In the genomic region with DNA sequence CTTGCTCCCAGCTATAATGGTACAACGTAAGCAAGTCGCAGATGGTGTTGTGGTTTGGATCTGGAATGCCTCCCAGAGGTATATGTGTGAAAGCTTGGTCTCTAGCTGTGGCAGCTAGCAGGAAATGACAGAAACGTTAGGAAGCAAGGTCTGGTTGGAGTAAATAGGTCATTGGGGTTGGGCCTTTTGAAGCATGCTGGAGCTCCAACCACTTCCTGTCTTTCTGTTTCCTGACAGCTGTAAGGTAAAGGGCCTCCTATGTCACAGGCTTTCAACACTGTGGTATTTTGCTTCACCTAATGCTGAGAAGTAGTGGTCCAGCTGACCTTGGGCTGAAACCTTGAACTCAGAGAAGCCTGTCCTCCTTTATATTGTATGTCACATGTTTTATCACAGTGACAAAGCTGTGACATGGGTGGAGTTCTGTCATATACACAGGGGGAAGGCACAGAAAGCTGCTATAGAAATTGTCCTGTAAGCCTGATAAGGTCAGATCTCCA, we compare ENCODE assay signal across 10 mouse cellular contexts.
DNase-seq lines count a peak whose midpoint lies in the region; ATAC-seq and TF ChIP-seq lines count a peak whose summit lies in the region.
"Had no signal": no experiment of that assay in that cellular context is flagged by ENCODE, and none has a peak within 500 bp of the region (broad histone marks: within the 10 kb centered on the region; RNA-seq: fewer than 3 reads in every experiment).

No protein-coding gene starts in this region.

- no peak for DNase-seq in kidney, postnatal 4 days
- DNase-seq in Muller cell, postnatal 12 days (ENCODE audit: inconsistent ontology term), result peak; percentile 41
- DNase-seq in liver, postnatal 0 days, result no peak
- DNase-seq in thymus, adult 2 months, result peak; percentile 78
- no peak for DNase-seq in forebrain, embryonic 11.5 days (ENCODE audit: low spot score)
- DNase-seq in gastrocnemius, postnatal 4 days (ENCODE audit: low spot score in 2 of 2), result no peak
- DNase-seq: right cerebral cortex, postnatal 25 days had no signal

- 0 out of 2 replicates have a peak, but pooled peaks have one; percentile 25 for ATAC-seq in kidney, embryonic 15.5 days (replicated peaks; ENCODE audit: low FRiP score)
- peak; percentile 73 for ATAC-seq in liver, postnatal 0 days
- ATAC-seq in forebrain, embryonic 11.5 days (replicated peaks; ENCODE audit: low FRiP score), result no peak
- no peak for ATAC-seq in midbrain, embryonic 13.5 days

- no peaks in the 10 kb centered on the region for H3K36me3 ChIP-seq in kidney, embryonic 15.5 days
- H3K36me3 ChIP-seq in liver, postnatal 0 days (replicated peaks; ENCODE audit: insufficient read depth, low read length), result no peaks in the 10 kb centered on the region
- no peaks in the 10 kb centered on the region for H3K36me3 ChIP-seq in thymus, adult 2 months (ENCODE audit: control insufficient read depth, insufficient read depth, low read length)
- no peaks in the 10 kb centered on the region for H3K36me3 ChIP-seq in forebrain, embryonic 11.5 days (ENCODE audit: control insufficient read depth, insufficient read depth, low read length)
- H3K36me3 ChIP-seq in midbrain, embryonic 13.5 days, result no peaks in the 10 kb centered on the region
- H3K36me3 ChIP-seq: limb, embryonic 15.5 days had no signal

- no peak for TF ChIP-seq CTCF in liver, postnatal 0 days (IDR thresholded peaks at IDR 0.05; ENCODE audit: low read depth)
- TF ChIP-seq CTCF in thymus, adult 2 months (IDR thresholded peaks at IDR 0.05; ENCODE audit: borderline replicate concordance, control insufficient read depth, extremely low read depth, insufficient read depth, low read length, poor library complexity), result no peak

- H3K27ac ChIP-seq in kidney, embryonic 15.5 days, result no peak overlapping the region
- H3K27ac ChIP-seq in liver, postnatal 0 days (ENCODE audit: low read depth), result peak overlapping the region; percentile 62
- peak overlapping the region; percentile 82 for H3K27ac ChIP-seq in thymus, adult 2 months (ENCODE audit: control insufficient read depth, insufficient read depth, low read length)
- H3K27ac ChIP-seq in forebrain, embryonic 11.5 days (ENCODE audit: low read depth, low read length), result no peak overlapping the region
- no peak overlapping the region for H3K27ac ChIP-seq in midbrain, embryonic 13.5 days
- H3K27ac ChIP-seq: limb, embryonic 15.5 days had no signal

- no peaks in the 10 kb centered on the region for H3K9me3 ChIP-seq in kidney, embryonic 15.5 days (replicated peaks)
- no peaks in the 10 kb centered on the region for H3K9me3 ChIP-seq in liver, postnatal 0 days (ENCODE audit: low read length)
- H3K9me3 ChIP-seq in forebrain, embryonic 11.5 days (ENCODE audit: control insufficient read depth, low read length), result no peaks in the 10 kb centered on the region
- H3K9me3 ChIP-seq in midbrain, embryonic 13.5 days, result no peaks in the 10 kb centered on the region
- H3K9me3 ChIP-seq: limb, embryonic 15.5 days had no signal

- WGBS in kidney, embryonic 15.5 days, result 29% methylated on average over 3 of the region's 3 CpGs
- WGBS in liver, postnatal 0 days (ENCODE audit: insufficient replicate concordance), result 22% methylated on average over 3 of the region's 3 CpGs
- WGBS in thymus, adult 2 months, result 3% methylated on average over 3 of the region's 3 CpGs
- 75% methylated on average over 3 of the region's 3 CpGs for WGBS in forebrain, embryonic 11.5 days
- WGBS in midbrain, embryonic 13.5 days, result 75% methylated on average over 3 of the region's 3 CpGs

- H3K27me3 ChIP-seq in kidney, embryonic 15.5 days, result no peaks in the 10 kb centered on the region
- H3K27me3 ChIP-seq in liver, postnatal 0 days (ENCODE audit: insufficient read depth, low read length), result no peaks in the 10 kb centered on the region
- no peaks in the 10 kb centered on the region for H3K27me3 ChIP-seq in thymus, adult 2 months (ENCODE audit: control insufficient read depth, insufficient read depth, low read length)
- no peaks in the 10 kb centered on the region for H3K27me3 ChIP-seq in forebrain, embryonic 11.5 days (ENCODE audit: control insufficient read depth, insufficient read depth, low read length)
- H3K27me3 ChIP-seq in midbrain, embryonic 13.5 days, result no peaks in the 10 kb centered on the region
- H3K27me3 ChIP-seq: limb, embryonic 15.5 days had no signal

- peaks cover 4% of the 10 kb centered on the region; the same call in 1 of the 2 replicates for H3K4me1 ChIP-seq in kidney, embryonic 15.5 days
- peaks cover 17% of the 10 kb centered on the region for H3K4me1 ChIP-seq in liver, postnatal 0 days (ENCODE audit: insufficient read depth)
- H3K4me1 ChIP-seq in thymus, adult 2 months (replicated peaks; ENCODE audit: control insufficient read depth, insufficient read depth, low read length), result peaks cover 25% of the 10 kb centered on the region
- peaks cover 4% of the 10 kb centered on the region; the same call in 1 of the 2 replicates for H3K4me1 ChIP-seq in forebrain, embryonic 11.5 days (replicated peaks; ENCODE audit: control insufficient read depth, insufficient read depth, low read length)
- H3K4me1 ChIP-seq in midbrain, embryonic 13.5 days (replicated peaks), result peaks cover 7% of the 10 kb centered on the region
- H3K4me1 ChIP-seq: limb, embryonic 15.5 days had no signal

- no peak for TF ChIP-seq POLR2A in thymus, adult 2 months (IDR thresholded peaks at IDR 0.05; ENCODE audit: control insufficient read depth, extremely low read depth, insufficient read depth, low read length, poor library complexity)

- no peak overlapping the region for H3K4me3 ChIP-seq in kidney, embryonic 15.5 days (replicated peaks)
- H3K4me3 ChIP-seq in liver, postnatal 0 days (ENCODE audit: low read depth, low read length), result no peak overlapping the region
- no peak overlapping the region for H3K4me3 ChIP-seq in thymus, adult 2 months (ENCODE audit: control insufficient read depth, insufficient read depth, low read length)
- no peak overlapping the region for H3K4me3 ChIP-seq in forebrain, embryonic 11.5 days (ENCODE audit: low read depth, low read length)
- H3K4me3 ChIP-seq in midbrain, embryonic 13.5 days (replicated peaks), result no peak overlapping the region
- H3K4me3 ChIP-seq: limb, embryonic 15.5 days had no signal

- peak; percentile 33; the same call in 1 of the 2 replicates for TF ChIP-seq EP300 in liver, postnatal 0 days (IDR thresholded peaks at IDR 0.05; ENCODE audit: low read depth)

- H3K9ac ChIP-seq in kidney, embryonic 15.5 days, result no peak overlapping the region
- no peak overlapping the region for H3K9ac ChIP-seq in liver, postnatal 0 days (replicated peaks)
- H3K9ac ChIP-seq in forebrain, embryonic 11.5 days (ENCODE audit: low read length), result no peak overlapping the region
- H3K9ac ChIP-seq in midbrain, embryonic 13.5 days (replicated peaks), result no peak overlapping the region
- H3K9ac ChIP-seq: limb, embryonic 15.5 days had no signal

- H3K4me2 ChIP-seq in kidney, embryonic 15.5 days, result no peak overlapping the region
- no peak overlapping the region for H3K4me2 ChIP-seq in liver, postnatal 0 days (ENCODE audit: low read depth, low read length)
- H3K4me2 ChIP-seq in forebrain, embryonic 11.5 days (ENCODE audit: low read depth, low read length, severe bottlenecking), result no peak overlapping the region
- no peak overlapping the region for H3K4me2 ChIP-seq in midbrain, embryonic 13.5 days (replicated peaks)
- H3K4me2 ChIP-seq: limb, embryonic 15.5 days had no signal

Comparison
In these comparisons a context has a peak if more than half of its experiments do, and no peak if none do; other contexts are left out.
1. ATAC-seq: peak in kidney, embryonic 15.5 days (single experiment) and liver, postnatal 0 days (single experiment); none in forebrain, embryonic 11.5 days (single experiment) and midbrain, embryonic 13.5 days (single experiment).
2. H3K27ac ChIP-seq: peak in liver, postnatal 0 days (single experiment) and thymus, adult 2 months (single experiment); none in kidney, embryonic 15.5 days (single experiment), forebrain, embryonic 11.5 days (single experiment) and midbrain, embryonic 13.5 days (single experiment).
3. DNase-seq: peak in Muller cell, postnatal 12 days (single experiment) and thymus, adult 2 months (single experiment); none in kidney, postnatal 4 days (0 of 2), liver, postnatal 0 days (single experiment), forebrain, embryonic 11.5 days (single experiment) and gastrocnemius, postnatal 4 days (0 of 2).